Mouse (Mus musculus) neural tube, embryonic 13.5 days (tissue): ENCODE data around the gene Uts2r. TPM values are rescaled to one million over a fixed set of nuclear protein-coding genes. Genes with fewer than 3 reads are reported as not detected.

Experiments used
- ATAC-seq: fragments of 200-750 bp; cut with Nextera tagmentation; 2 replicates; pipeline ENCODE4 v1.8.0; 2017; ENCODE audit warnings: low read depth, mild to moderate bottlenecking, moderate TSS enrichment, moderate library complexity
- H3K27ac ChIP-seq: fragments of 300-500 bp; sonication (generic); replicated peaks from 2 replicates; pipeline ENCODE4 v1.5.1; 2015; ENCODE audit warnings: moderate library complexity, mild to moderate bottlenecking, inconsistent platforms
- H3K27me3 ChIP-seq: fragments of 300-500 bp; sonication (generic); 2 replicates; pipeline ENCODE4 v1.6.1; 2015; ENCODE audit warnings: mild to moderate bottlenecking, inconsistent platforms
- H3K36me3 ChIP-seq: fragments of 300-500 bp; sonication (generic); 2 replicates; pipeline ENCODE4 v1.6.1; 2015; ENCODE audit warnings: mild to moderate bottlenecking, inconsistent platforms
- H3K4me1 ChIP-seq: fragments of 300-500 bp; sonication (generic); replicated peaks from 2 replicates; pipeline ENCODE4 v1.6.1; 2015; ENCODE audit warnings: inconsistent platforms
- H3K4me2 ChIP-seq: fragments of 300-500 bp; sonication (generic); 2 replicates; pipeline ENCODE4 v1.6.1; 2015; ENCODE audit warnings: inconsistent platforms, mild to moderate bottlenecking, moderate library complexity
- H3K4me3 ChIP-seq: fragments of 300-500 bp; sonication (generic); 2 replicates; pipeline ENCODE4 v1.5.1; 2015; ENCODE audit warnings: mild to moderate bottlenecking, inconsistent platforms
- H3K9ac ChIP-seq: fragments of 300-500 bp; sonication (generic); 2 replicates; pipeline ENCODE4 v1.6.1; 2015; ENCODE audit warnings: moderate library complexity, mild to moderate bottlenecking, inconsistent platforms
- H3K9me3 ChIP-seq: fragments of 300-500 bp; sonication (generic); 2 replicates; pipeline ENCODE4 v1.6.1; 2016; ENCODE audit warnings: inconsistent platforms
- WGBS: fragments of 180-500 bp; shearing (Covaris S2); methylation state at CpG from one replicate; pipeline ENCODE4 v1.1.7; 2015; 5-methylcytosine and 5-hydroxymethylcytosine counted together
- polyA plus RNA-seq: library from polyadenylated mRNA; unstranded; fragments of >200 nt; fragmentation: Nextera tagmentation; extraction: Ambion mirVana; gene quantifications from 2 replicates; pipeline ENCODE4 v1.2.1, GENCODE M21; 2015

Uts2r gene
- polyA plus RNA-seq, 1 experiment from 2014 or later = 0.47 TPM

DNA sequence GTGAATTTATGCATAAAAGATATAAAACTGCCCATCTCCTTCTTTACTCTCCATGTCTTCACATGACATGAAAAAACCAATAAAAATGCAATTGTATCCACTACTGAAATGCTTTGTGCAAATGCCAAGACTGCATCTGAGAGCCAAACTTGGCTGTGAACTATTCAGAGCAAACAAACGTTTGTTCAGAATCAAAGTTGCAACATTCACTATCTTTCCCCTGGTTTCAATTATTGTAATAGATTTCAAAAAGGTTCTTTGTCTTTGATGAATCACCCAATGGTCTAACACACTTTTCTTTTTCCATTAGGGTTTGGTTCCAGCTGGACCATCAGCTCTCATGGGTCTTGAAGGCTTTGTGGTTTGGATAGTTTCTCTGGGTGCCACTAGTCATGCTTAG lies 30.5 kb upstream of the Uts2r start:
- no peak overlapping the region for H3K4me2 ChIP-seq
- H3K9ac ChIP-seq = no peak overlapping the region
- no peak overlapping the region for H3K27ac ChIP-seq
- H3K27me3 ChIP-seq = no peaks in the 10 kb centered on the region
- no peak for ATAC-seq
- H3K9me3 ChIP-seq = no peaks in the 10 kb centered on the region
- no peak overlapping the region for H3K4me3 ChIP-seq
- no peaks in the 10 kb centered on the region for H3K4me1 ChIP-seq
- no peaks in the 10 kb centered on the region for H3K36me3 ChIP-seq
- 83% methylated on average over 1 of the region's 1 CpGs for WGBS

DNA sequence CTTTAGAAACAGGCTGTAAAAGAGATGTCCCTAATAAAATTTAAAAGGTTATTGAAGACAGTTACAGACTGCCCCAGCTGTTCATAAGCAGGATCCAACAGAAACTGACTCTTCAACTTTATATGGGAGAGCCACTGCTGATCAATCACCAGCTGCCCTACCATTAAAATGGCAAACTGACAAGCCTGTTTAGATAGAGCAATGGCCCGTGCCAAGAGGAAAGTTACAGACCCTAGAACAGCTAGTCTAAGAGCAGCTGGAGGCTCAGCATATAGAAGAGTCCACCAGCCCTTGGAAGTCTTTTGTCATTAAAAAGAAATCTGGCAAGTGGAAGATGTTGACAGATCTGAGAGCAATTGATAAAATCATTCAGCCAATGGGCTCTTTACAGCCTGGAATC lies 25.5 kb upstream of the Uts2r start:
- H3K27me3 ChIP-seq = no peaks in the 10 kb centered on the region; the same call in 1 of the 2 replicates
- no peak overlapping the region for H3K9ac ChIP-seq
- no peaks in the 10 kb centered on the region for H3K36me3 ChIP-seq
- H3K4me1 ChIP-seq = no peaks in the 10 kb centered on the region
- ATAC-seq = no peak
- H3K27ac ChIP-seq = no peak overlapping the region
- H3K4me3 ChIP-seq = no peak overlapping the region
- 25% methylated on average over 1 of the region's 1 CpGs for WGBS
- no peaks in the 10 kb centered on the region for H3K9me3 ChIP-seq
- H3K4me2 ChIP-seq = no peak overlapping the region

DNA sequence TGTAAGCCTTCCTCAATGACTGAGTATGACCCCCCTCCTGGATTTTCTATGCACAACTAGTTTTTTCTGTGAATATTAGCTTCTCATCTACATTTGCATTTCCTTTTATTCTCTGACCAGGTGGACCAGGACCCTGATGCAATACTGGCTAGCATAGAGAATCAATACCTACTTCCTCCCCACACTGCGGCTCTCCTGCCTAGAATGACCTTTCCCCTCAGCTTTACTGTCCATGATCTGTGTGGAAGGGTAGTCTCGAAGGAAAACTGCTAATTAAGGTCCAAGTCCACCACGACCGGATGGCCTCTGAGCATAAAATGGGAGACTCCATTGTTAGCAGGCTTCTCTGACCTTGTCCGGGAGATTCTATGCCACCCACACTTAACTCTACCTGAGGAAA lies 22.4 kb upstream of the Uts2r start:
- Histone ChIP-seq H3K27ac (no peak overlapping the region), H3K9ac (no peak overlapping the region), H3K9me3 (no peaks in the 10 kb centered on the region), H3K4me2 (no peak overlapping the region), H3K36me3 (no peaks in the 10 kb centered on the region), H3K27me3 (no peaks in the 10 kb centered on the region; the same call in 1 of the 2 replicates), H3K4me1 (0 out of 2 replicates have a peak, but pooled peaks cover 3% of the 10 kb centered on the region), H3K4me3 (no peak overlapping the region)
- ATAC-seq = no peak
- WGBS = 85% methylated on average over 5 of the region's 5 CpGs

DNA sequence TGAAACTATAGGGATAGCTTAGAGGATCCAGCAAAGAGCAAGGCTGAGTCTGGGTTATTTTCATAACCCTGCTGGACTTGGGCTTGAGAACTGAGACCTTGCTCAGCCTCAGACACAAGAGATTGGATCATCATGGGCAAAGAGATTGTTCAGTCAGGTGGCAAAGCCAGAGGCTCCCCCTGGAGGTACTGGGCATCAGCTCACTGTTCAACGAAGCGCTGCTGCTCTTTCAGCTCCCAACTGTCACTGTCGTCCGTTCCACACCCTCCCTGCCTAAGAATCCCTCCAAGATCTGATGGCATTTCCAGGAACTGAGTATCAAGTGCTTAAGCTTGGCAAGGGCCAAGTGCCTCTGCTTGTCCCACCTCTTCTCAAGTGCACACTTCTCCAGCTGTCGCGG lies 21.3 kb upstream of the Uts2r start:
- no peaks in the 10 kb centered on the region; the same call in 1 of the 2 replicates for H3K27me3 ChIP-seq
- no peak overlapping the region for H3K4me3 ChIP-seq
- no peaks in the 10 kb centered on the region for H3K9me3 ChIP-seq
- H3K36me3 ChIP-seq = no peaks in the 10 kb centered on the region
- H3K4me1 ChIP-seq = 0 out of 2 replicates have a peak, but pooled peaks cover 3% of the 10 kb centered on the region
- no peak overlapping the region for H3K27ac ChIP-seq
- WGBS = 56% methylated on average over 6 of the region's 6 CpGs
- no peak for ATAC-seq
- no peak overlapping the region for H3K4me2 ChIP-seq
- no peak overlapping the region for H3K9ac ChIP-seq

DNA sequence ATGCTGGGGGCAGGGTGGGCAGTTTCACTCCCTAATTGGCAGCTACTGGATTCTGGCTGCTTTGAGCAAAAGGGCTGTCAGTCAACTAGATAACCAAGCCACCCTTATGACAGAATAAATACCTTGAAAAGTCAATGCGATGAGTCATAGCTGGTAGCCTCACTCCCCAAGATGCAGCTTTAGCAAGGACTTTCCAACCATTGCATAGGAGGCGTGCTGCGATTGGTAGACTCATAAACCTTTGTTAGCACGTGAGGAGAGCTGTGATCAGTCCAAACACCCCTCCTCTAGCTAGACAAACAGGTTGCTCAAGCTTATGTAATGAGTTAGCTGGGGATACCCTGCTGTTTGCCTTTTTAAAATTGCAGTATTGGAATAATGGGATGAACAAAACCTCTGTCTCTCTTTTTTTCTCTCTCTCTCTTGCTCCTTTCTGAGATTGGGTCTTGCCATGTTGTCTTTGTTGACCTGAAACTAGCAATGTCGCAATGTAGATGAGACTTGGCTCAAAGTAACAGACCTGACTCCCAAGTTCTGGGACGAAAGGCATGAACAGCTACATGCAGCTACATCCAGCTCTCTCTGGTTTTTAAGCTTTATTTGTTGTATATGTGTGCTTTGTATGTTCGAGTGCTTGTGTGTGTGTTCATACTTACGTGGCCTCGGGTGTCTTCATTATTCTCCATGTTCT lies 16.6 kb upstream of the Uts2r start:
- no peak overlapping the region for H3K4me2 ChIP-seq
- 0 out of 2 replicates have a peak, but pooled peaks cover 3% of the 10 kb centered on the region for H3K4me1 ChIP-seq
- no peaks in the 10 kb centered on the region for H3K36me3 ChIP-seq
- no peak overlapping the region for H3K27ac ChIP-seq
- no peak overlapping the region for H3K9ac ChIP-seq
- 81% methylated on average over 9 of the region's 9 CpGs for WGBS
- ATAC-seq = no peak
- no peak overlapping the region for H3K4me3 ChIP-seq
- H3K9me3 ChIP-seq = no peaks in the 10 kb centered on the region
- H3K27me3 ChIP-seq = no peaks in the 10 kb centered on the region; the same call in 1 of the 2 replicates

DNA sequence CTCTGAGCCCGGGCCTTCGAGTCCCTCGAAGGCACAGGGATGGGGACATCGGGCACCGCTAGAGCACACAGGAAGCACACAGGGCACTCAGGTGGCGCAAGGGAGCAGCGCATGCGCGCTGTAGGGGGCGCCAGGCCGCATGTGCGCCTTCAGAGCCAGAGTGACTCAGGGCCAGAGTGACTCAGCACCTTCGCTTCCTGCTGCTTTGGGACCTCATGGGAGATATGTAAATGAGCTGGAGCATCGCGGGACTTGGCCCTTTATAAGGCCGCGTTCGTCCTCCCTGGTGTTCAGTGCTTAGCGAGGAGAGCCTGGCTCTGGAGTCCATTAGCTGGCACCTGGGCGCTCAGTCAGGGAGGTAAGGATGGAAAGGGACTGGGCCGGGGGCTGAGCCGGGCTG lies 14.2 kb upstream of the Uts2r start, which contains the start of gene Tex19.1:
Gene Tex19.1, plus strand, starts transcription at position 279 of the 400 bp plus-strand sequence.
- H3K4me1 ChIP-seq = 0 out of 2 replicates have a peak, but pooled peaks cover 3% of the 10 kb centered on the region
- H3K9me3 ChIP-seq = no peaks in the 10 kb centered on the region
- 91% methylated on average over 22 of the region's 22 CpGs for WGBS
- no peak within 1 kb of the TSS for H3K4me2 ChIP-seq
- no peaks in the 10 kb centered on the region for H3K36me3 ChIP-seq
- H3K9ac ChIP-seq = no peak within 1 kb of the TSS
- H3K4me3 ChIP-seq = no peak within 1 kb of the TSS
- no peak for ATAC-seq
- H3K27me3 ChIP-seq = no peaks in the 10 kb centered on the region
- H3K27ac ChIP-seq = no peak within 1 kb of the TSS

DNA sequence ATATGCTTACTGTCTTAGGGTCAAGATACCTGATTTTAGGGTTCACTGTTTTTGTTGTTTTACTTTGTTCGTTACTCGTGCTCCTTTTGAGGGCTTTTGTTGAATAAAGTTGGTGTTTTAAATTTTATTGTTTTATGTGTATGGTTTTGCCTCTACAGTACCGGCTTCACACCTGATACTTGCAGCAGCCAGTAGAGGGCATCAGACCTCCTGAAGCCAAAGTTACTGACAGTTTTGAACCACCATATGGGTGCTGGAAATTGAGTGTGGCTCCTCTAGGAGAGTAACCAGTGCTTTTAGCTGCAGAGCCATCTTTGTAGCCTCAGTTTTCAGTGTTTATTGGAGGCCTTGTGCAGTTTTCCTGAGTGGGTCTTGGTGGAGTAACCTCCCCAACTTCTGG lies 11.9 kb upstream of the Uts2r start:
- H3K4me1 ChIP-seq = no peaks in the 10 kb centered on the region
- H3K9me3 ChIP-seq = no peaks in the 10 kb centered on the region
- ATAC-seq = no peak
- no peak overlapping the region for H3K9ac ChIP-seq
- H3K4me3 ChIP-seq = no peak overlapping the region
- no peak overlapping the region for H3K27ac ChIP-seq
- no peak overlapping the region for H3K4me2 ChIP-seq
- H3K36me3 ChIP-seq = no peaks in the 10 kb centered on the region
- 69% methylated on average over 3 of the region's 3 CpGs for WGBS
- no peaks in the 10 kb centered on the region for H3K27me3 ChIP-seq

DNA sequence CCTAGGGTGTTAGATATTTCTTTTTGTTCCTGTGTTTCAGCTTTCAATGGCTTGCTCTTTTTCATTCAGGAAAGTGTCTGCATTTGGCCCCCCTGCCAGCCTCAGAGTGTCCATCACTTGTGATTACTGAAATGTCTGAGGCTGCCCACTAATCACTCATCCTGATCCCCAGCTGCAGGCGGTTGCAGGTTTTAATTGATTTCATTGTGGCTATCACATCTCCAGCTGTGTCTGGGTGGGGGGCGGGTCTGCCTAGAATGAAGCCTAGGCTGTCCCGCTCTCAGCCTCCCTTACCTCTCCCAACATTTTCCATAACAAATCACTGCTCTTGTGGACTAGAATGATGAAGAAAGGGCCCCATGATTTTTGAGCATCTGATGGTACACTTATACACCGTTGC lies 5.9 kb upstream of the Uts2r start:
- no peak overlapping the region for H3K9ac ChIP-seq
- H3K27ac ChIP-seq = 0 out of 2 replicates have a peak overlapping the region, but pooled peaks have one; percentile 30
- H3K4me3 ChIP-seq = no peak overlapping the region
- H3K4me1 ChIP-seq = peaks cover 26% of the 10 kb centered on the region
- 0 out of 2 replicates have a peak, but pooled peaks have one; percentile 47 for ATAC-seq
- H3K4me2 ChIP-seq = no peak overlapping the region
- 17% methylated on average over 4 of the region's 4 CpGs for WGBS
- peaks cover 38% of the 10 kb centered on the region for H3K27me3 ChIP-seq
- no peaks in the 10 kb centered on the region for H3K36me3 ChIP-seq
- no peaks in the 10 kb centered on the region for H3K9me3 ChIP-seq

DNA sequence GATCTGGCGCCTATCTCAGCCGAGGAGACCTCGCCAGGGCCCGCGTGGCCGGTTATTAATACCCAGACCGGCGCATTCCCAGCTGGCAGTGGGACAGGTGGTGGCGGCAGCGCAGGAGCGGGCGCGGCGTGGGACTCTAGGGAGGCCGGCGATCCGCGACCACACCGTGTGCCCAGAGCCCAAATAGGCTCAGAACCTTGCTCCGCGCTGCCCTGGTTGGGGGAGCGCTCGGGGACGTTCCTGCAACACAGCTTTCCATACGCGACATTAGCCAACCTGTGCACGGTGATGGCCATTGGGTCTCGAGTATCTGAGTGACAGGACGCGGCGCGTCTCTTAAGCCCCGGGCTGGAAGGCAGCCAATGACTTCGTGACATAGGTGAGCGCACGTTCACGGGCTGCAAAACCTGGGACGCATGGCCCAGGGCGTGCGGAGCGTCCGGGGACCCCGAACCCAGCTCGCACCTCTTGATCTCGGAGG lies 3.6 kb upstream of the Uts2r start:
- WGBS = under 1% methylated on average over 45 of the region's 45 CpGs
- Histone ChIP-seq H3K4me3 (peak overlapping the region; percentile 41), H3K4me2 (peak overlapping the region; percentile 69), H3K27ac (no peak overlapping the region), H3K36me3 (no peaks in the 10 kb centered on the region), H3K27me3 (peaks cover 41% of the 10 kb centered on the region), H3K9ac (peak overlapping the region; percentile 58), H3K4me1 (peaks cover 26% of the 10 kb centered on the region), H3K9me3 (no peaks in the 10 kb centered on the region)
- ATAC-seq = no peak; the same call in 1 of the 2 replicates

DNA sequence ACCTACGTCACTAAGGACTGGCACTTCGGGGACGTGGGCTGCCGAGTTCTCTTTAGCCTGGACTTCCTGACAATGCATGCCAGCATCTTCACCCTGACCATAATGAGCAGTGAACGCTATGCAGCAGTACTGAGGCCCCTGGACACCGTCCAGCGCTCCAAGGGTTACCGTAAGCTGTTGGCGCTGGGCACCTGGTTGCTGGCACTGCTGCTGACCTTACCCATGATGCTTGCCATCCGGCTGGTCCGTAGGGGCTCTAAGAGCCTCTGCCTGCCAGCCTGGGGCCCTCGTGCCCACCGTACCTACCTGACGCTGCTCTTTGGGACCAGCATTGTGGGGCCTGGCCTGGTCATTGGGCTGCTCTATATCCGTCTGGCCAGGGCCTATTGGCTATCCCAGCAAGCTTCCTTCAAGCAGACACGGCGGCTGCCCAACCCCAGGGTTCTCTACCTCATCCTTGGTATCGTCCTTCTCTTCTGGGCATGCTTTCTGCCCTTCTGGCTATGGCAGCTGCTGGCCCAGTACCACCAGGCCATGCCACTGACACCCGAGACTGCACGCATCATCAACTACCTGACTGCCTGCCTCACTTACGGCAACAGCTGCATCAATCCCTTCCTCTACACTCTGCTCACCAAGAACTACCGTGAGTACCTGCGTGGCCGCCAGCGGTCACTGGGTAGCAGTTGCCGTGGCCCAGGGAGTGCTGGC lies 720 bp downstream of the Uts2r start:
- Histone ChIP-seq H3K9me3 (no peaks in the 10 kb centered on the region), H3K4me2 (no peak overlapping the region), H3K27me3 (peaks cover 31% of the 10 kb centered on the region), H3K4me3 (no peak overlapping the region), H3K4me1 (peaks cover 9% of the 10 kb centered on the region), H3K27ac (no peak overlapping the region), H3K36me3 (no peaks in the 10 kb centered on the region), H3K9ac (no peak overlapping the region)
- no peak for ATAC-seq
- 94% methylated on average over 26 of the region's 26 CpGs for whole genome bisulfite sequencing

DNA sequence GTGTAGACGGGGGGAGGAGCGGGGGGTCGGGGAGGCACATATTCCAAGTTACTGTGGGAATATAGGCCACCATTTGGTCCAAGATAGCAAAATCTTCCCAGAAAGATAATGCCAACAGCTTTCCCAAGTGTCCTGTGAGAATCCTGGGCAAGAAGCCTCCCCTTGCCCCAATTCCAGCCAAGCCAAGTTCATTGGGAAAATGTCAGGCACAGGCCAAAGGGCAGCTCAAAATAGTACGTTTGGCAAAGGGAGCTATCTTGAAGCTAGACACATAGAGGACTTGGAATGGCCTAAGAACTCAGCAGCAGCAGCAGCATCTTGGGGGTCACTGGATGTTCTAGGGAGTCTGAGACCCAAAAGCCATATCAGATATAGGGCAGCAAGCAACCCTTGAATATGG lies 3.7 kb downstream of the Uts2r start:
- Histone ChIP-seq H3K4me2 (no peak overlapping the region), H3K9me3 (no peaks in the 10 kb centered on the region), H3K36me3 (no peaks in the 10 kb centered on the region), H3K9ac (no peak overlapping the region), H3K27me3 (peaks cover 5% of the 10 kb centered on the region; the same call in 1 of the 2 replicates), H3K4me3 (no peak overlapping the region), H3K27ac (no peak overlapping the region), H3K4me1 (no peaks in the 10 kb centered on the region)
- ATAC-seq = no peak
- 85% methylated on average over 4 of the region's 4 CpGs for WGBS

DNA sequence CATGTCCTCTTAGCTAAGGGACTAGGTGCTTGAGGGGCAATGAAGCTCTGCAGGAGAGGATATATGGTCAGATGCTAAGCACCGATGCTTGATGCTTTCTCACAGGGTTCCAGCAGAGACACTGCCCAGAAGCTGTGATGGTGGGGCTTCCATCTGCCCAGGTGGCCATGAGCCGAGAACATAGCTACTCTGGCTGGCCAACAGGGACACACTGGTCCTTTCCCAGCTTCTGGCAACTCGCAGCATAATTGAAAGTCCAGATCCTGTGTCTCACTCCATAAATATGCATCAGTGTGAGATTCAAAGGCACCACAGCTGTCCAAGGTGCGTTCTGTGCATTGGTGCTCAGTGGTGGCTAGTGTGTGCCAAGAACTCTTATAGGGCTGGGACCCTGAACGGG lies 13.1 kb downstream of the Uts2r start:
- 75% methylated on average over 5 of the region's 5 CpGs for WGBS

More for the DNA sequence above, 13.1 kb downstream of the Uts2r start:
- no peak overlapping the region for H3K4me3 ChIP-seq
- H3K27me3 ChIP-seq = no peaks in the 10 kb centered on the region
- H3K9me3 ChIP-seq = no peaks in the 10 kb centered on the region
- ATAC-seq = no peak
- no peak overlapping the region for H3K9ac ChIP-seq
- no peaks in the 10 kb centered on the region; the same call in 1 of the 2 replicates for H3K4me1 ChIP-seq
- no peak overlapping the region for H3K4me2 ChIP-seq
- H3K36me3 ChIP-seq = 0 out of 2 replicates have a peak, but pooled peaks cover 8% of the 10 kb centered on the region
- H3K27ac ChIP-seq = no peak overlapping the region
